Mouse (Mus musculus): ENCODE measurements around the gene Ager. TPM values are rescaled to one million over a fixed set of nuclear protein-coding genes. Genes with fewer than 3 reads are reported as not detected.
A peak's percentile ranks its signal among the peaks of the same experiment; 100 is the strongest.

Ager gene
- polyA plus RNA-seq, 1 experiment from 2014 or later = 1.8 TPM

DNA sequence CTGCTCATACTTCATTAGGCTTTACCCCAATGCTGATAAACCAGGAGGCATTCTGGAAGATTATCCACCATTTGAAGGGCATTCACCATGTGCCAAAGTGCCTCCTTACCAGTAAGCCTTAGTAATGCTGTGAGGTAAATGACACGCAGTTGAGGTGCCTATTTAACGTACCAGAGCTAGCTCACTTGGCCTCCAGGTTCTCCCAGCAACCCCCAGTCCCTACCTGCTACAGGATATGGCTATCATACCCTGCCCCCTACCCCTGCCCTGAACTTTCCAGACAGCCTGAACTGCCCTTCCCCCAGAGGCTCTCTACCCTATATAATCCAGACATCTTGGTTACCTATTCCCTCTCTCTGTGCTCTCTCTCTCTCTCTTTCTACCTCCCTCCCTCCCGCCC lies 8.9 kb upstream of the Ager start:
- Histone ChIP-seq H3K9ac (ENCODE audit: low read length) (no peak overlapping the region), H3K4me1 (replicated peaks; ENCODE audit: control insufficient read depth, insufficient read depth) (peaks cover 9% of the 10 kb centered on the region), H3K27me3 (ENCODE audit: control insufficient read depth, insufficient read depth, low read length) (no peaks in the 10 kb centered on the region), H3K9me3 (ENCODE audit: control insufficient read depth, low read length) (no peaks in the 10 kb centered on the region), H3K4me3 (ENCODE audit: low read depth, low read length) (no peak overlapping the region), H3K27ac (replicated peaks) (no peak overlapping the region), H3K36me3 (ENCODE audit: control insufficient read depth, insufficient read depth, low read length) (no peaks in the 10 kb centered on the region), H3K4me2 (replicated peaks; ENCODE audit: low read depth) (no peak overlapping the region)
- ATAC-seq (ENCODE audit: low FRiP score, low TSS enrichment) (no peak), DNase-seq (ENCODE audit: low spot score) (no peak)
- WGBS = 76% methylated on average over 3 of the region's 3 CpGs
- TF ChIP-seq EP300 (optimal IDR thresholded peaks at IDR 0.05) (no peak), CTCF (IDR thresholded peaks at IDR 0.05; ENCODE audit: low read depth) (no peak)

DNA sequence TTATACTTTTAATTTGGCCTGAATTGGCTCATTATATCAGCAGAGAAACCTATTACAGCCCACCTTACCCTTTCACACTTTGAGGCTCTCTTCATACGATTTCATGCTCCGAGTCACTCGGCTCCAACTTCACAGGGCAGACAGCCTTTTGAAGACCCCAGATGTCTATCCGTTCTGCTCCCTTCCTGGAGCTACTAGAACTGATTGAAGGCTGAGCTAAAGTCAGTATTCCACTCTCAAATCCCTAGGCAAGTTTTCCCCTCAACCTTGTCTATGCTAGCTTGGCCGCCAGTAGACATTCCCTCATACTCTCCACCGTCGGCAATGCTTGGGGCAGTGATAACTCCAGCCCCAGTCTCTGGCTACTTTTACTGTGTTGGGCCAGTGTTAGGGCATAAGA lies 8.5 kb upstream of the Ager start:
- DNase-seq (ENCODE audit: low spot score) (no peak), ATAC-seq (ENCODE audit: low FRiP score, low TSS enrichment) (no peak)
- H3K4me3 ChIP-seq (ENCODE audit: low read depth, low read length) = no peak overlapping the region
- TF ChIP-seq CTCF (IDR thresholded peaks at IDR 0.05; ENCODE audit: low read depth) (no peak), EP300 (optimal IDR thresholded peaks at IDR 0.05) (no peak)
- H3K4me2 ChIP-seq (replicated peaks; ENCODE audit: low read depth) = peak overlapping the region; percentile 89; the same call in 1 of the 2 replicates
- H3K9ac ChIP-seq (ENCODE audit: low read length) = no peak overlapping the region
- H3K36me3 ChIP-seq (ENCODE audit: control insufficient read depth, insufficient read depth, low read length) = no peaks in the 10 kb centered on the region
- H3K4me1 ChIP-seq (replicated peaks; ENCODE audit: control insufficient read depth, insufficient read depth) = peaks cover 9% of the 10 kb centered on the region
- WGBS = 53% methylated on average over 7 of the region's 7 CpGs
- H3K9me3 ChIP-seq (ENCODE audit: control insufficient read depth, low read length) = no peaks in the 10 kb centered on the region
- peak overlapping the region; percentile 97 for H3K27ac ChIP-seq (replicated peaks)
- H3K27me3 ChIP-seq (ENCODE audit: control insufficient read depth, insufficient read depth, low read length) = no peaks in the 10 kb centered on the region

DNA sequence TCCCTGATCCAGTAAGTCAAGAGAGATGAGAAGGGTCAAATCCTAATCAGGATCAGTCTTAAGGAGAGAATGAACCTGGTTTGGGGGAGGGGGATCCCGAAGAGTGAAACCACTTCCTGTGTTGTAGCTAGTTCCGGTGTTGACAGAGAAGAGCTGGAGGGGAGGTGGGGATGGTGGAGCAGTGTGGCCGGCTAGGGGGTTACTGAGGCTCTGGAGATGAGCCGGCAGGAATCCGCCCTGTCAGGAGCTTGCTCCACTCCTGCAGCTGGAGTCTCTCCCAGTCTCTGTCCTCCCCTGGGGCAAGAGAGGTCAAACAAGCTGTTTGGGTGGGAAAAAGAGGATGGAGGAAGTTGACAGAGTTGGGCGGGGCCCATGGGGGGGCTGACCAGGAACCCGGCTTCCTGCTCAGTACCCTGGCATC lies 8.0 kb upstream of the Ager start, which contains the start of gene Gpsm3:
Gene Gpsm3 (plus strand): TSS at position 126 of the 421 bp plus-strand sequence.
- Histone ChIP-seq H3K27me3 (ENCODE audit: control insufficient read depth, insufficient read depth, low read length) (no peaks in the 10 kb centered on the region), H3K27ac (replicated peaks) (peak within 1 kb of the TSS; percentile 97), H3K36me3 (ENCODE audit: control insufficient read depth, insufficient read depth, low read length) (peaks cover 2% of the 10 kb centered on the region; the same call in 1 of the 2 replicates), H3K9ac (ENCODE audit: low read length) (no peak within 1 kb of the TSS), H3K4me3 (ENCODE audit: low read depth, low read length) (no peak within 1 kb of the TSS), H3K4me1 (replicated peaks; ENCODE audit: control insufficient read depth, insufficient read depth) (peaks cover 9% of the 10 kb centered on the region), H3K9me3 (ENCODE audit: control insufficient read depth, low read length) (no peaks in the 10 kb centered on the region), H3K4me2 (replicated peaks; ENCODE audit: low read depth) (peak within 1 kb of the TSS; percentile 89)
- DNase-seq (ENCODE audit: low spot score) (no peak), ATAC-seq (ENCODE audit: low FRiP score, low TSS enrichment) (peak; percentile 2; the same call in 1 of the 2 replicates)
- WGBS = 9% methylated on average over 7 of the region's 7 CpGs
- TF ChIP-seq EP300 (optimal IDR thresholded peaks at IDR 0.05) (no peak), CTCF (IDR thresholded peaks at IDR 0.05; ENCODE audit: low read depth) (no peak)

DNA sequence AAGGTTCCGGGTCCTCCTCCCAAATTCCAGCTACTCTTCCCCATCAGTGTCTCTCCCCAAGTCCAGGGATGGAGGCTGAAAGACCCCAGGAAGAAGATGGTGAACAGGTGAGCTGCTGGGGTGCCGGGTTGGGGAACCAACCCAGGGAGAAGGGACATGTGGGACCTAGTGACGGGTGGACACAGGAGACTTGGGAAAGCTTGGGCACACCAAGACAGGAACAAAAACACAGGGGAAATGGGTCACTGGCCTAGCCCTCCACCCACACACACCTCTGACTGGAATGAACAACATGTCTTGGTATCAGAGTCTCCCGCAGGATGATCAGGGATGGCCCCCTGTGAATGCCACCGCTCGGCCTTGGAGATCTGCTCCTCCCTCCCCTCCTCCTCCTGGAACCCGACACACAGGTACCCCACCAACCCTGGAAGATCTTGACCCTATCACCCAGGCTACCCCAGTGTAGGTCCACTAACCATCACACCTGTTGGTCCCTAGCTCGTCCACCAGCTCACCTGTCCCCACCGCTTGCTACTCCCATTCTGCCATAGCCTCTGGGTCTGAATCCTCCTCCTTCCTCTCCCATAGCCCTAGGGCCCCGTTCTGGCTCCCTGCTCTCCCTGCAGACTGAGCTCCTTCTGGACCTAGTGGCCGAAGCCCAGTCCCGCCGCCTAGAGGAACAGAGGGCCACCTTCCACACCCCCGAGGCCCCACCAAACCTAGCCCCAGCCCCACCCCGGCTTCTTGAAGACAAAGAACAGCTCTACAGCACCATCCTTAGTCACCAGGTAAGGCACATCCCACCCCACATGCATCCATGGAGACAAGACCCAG lies 7.3 kb upstream of the Ager start:
- TF ChIP-seq EP300 (optimal IDR thresholded peaks at IDR 0.05) (no peak), CTCF (IDR thresholded peaks at IDR 0.05; ENCODE audit: low read depth) (no peak)
- Histone ChIP-seq H3K4me3 (ENCODE audit: low read depth, low read length) (no peak overlapping the region), H3K27me3 (ENCODE audit: control insufficient read depth, insufficient read depth, low read length) (no peaks in the 10 kb centered on the region), H3K4me1 (replicated peaks; ENCODE audit: control insufficient read depth, insufficient read depth) (peaks cover 9% of the 10 kb centered on the region), H3K4me2 (replicated peaks; ENCODE audit: low read depth) (peak overlapping the region; percentile 89), H3K9ac (ENCODE audit: low read length) (0 out of 2 replicates have a peak overlapping the region, but pooled peaks have one; percentile 95), H3K9me3 (ENCODE audit: control insufficient read depth, low read length) (no peaks in the 10 kb centered on the region), H3K36me3 (ENCODE audit: control insufficient read depth, insufficient read depth, low read length) (peaks cover 5% of the 10 kb centered on the region), H3K27ac (replicated peaks) (peak overlapping the region; percentile 97)
- ATAC-seq (ENCODE audit: low FRiP score, low TSS enrichment) = no peak
- WGBS = 70% methylated on average over 14 of the region's 15 CpGs
- DNase-seq (ENCODE audit: low spot score) = no peak

GRCm38 (mm10) chr17:34591029-34591993 lies 6.4 kb upstream of the Ager start, which contains the start of gene Pbx2:
Gene Pbx2 (plus strand): TSS chr17:34591266.
- Histone ChIP-seq H3K9me3 (ENCODE audit: control insufficient read depth, low read length) (no peaks in the 10 kb centered on the region), H3K27me3 (ENCODE audit: control insufficient read depth, insufficient read depth, low read length) (no peaks in the 10 kb centered on the region), H3K4me2 (replicated peaks; ENCODE audit: low read depth) (peak within 1 kb of the TSS; percentile 89), H3K4me3 (ENCODE audit: low read depth, low read length) (peak within 1 kb of the TSS; percentile 85), H3K9ac (ENCODE audit: low read length) (peak within 1 kb of the TSS; percentile 95), H3K36me3 (ENCODE audit: control insufficient read depth, insufficient read depth, low read length) (peaks cover 8% of the 10 kb centered on the region), H3K4me1 (replicated peaks; ENCODE audit: control insufficient read depth, insufficient read depth) (peaks cover 9% of the 10 kb centered on the region), H3K27ac (replicated peaks) (peak within 1 kb of the TSS; percentile 97)
- ATAC-seq (ENCODE audit: low FRiP score, low TSS enrichment) (no peak), DNase-seq (ENCODE audit: low spot score) (peak; percentile 41)
- TF ChIP-seq CTCF (IDR thresholded peaks at IDR 0.05; ENCODE audit: low read depth) = no peak
- TF ChIP-seq EP300 (optimal IDR thresholded peaks at IDR 0.05) = no peak
- WGBS = 8% methylated on average over 21 of the region's 21 CpGs
